Mouse (Mus musculus) hindbrain, embryonic 11.5 days (tissue): ENCODE results near the gene Olfr805. TPM values are rescaled to one million over a fixed set of nuclear protein-coding genes. Genes with fewer than 3 reads are reported as not detected.

Experiments
- ATAC-seq: fragments of 200-750 bp; cut with Nextera tagmentation; 2 replicates; pipeline ENCODE4 v1.8.0; 2017; ENCODE audit warnings: mild to moderate bottlenecking, moderate TSS enrichment, moderate library complexity; ENCODE audit not compliant: low FRiP score
- DNase-seq: peaks from one replicate; pipeline ENCODE4 v3.0.0-alpha.2; 2015; ENCODE audit warnings: low spot score
- H3K27ac ChIP-seq: fragments of 300-500 bp; sonication (generic); 2 replicates; pipeline ENCODE4 v1.5.1; 2014; ENCODE audit warnings: mild to moderate bottlenecking, low read depth, low read length
- H3K27me3 ChIP-seq: fragments of 300-500 bp; sonication (generic); 2 replicates; pipeline ENCODE4 v1.6.1; 2014; ENCODE audit warnings: mild to moderate bottlenecking, low read length, moderate library complexity, mixed read lengths; ENCODE audit not compliant: control insufficient read depth, insufficient read depth
- H3K36me3 ChIP-seq: fragments of 300-500 bp; sonication (generic); 2 replicates; pipeline ENCODE4 v1.6.1; 2014; ENCODE audit warnings: mild to moderate bottlenecking, low read length, moderate library complexity, mixed read lengths; ENCODE audit not compliant: control insufficient read depth, insufficient read depth
- H3K4me1 ChIP-seq: fragments of 300-500 bp; sonication (generic); replicated peaks from 2 replicates; pipeline ENCODE4 v1.6.1; 2014; ENCODE audit warnings: low read length, mixed read lengths; ENCODE audit not compliant: control insufficient read depth, insufficient read depth
- H3K4me2 ChIP-seq: fragments of 300-500 bp; sonication (generic); replicated peaks from 2 replicates; pipeline ENCODE4 v1.6.1; 2014; ENCODE audit warnings: mild to moderate bottlenecking, low read depth, low read length
- H3K4me3 ChIP-seq: fragments of 300-500 bp; sonication (generic); 2 replicates; pipeline ENCODE4 v1.5.1; 2014; ENCODE audit warnings: low read depth, low read length
- H3K9ac ChIP-seq: fragments of 300-500 bp; sonication (generic); 2 replicates; pipeline ENCODE4 v1.6.1; 2014; ENCODE audit warnings: low read depth, low read length
- H3K9me3 ChIP-seq: fragments of 300-500 bp; sonication (generic); 2 replicates; pipeline ENCODE4 v1.6.1; 2016; ENCODE audit warnings: low read length; ENCODE audit not compliant: control insufficient read depth
- WGBS: fragments of 180-500 bp; shearing (Covaris S2); extraction: QIAGEN DNeasy Blood & Tissue Kit; methylation state at CpG from one replicate; pipeline ENCODE4 v1.1.7; 2014; 5-methylcytosine and 5-hydroxymethylcytosine counted together
- polyA plus RNA-seq: library from polyadenylated mRNA; unstranded; fragments of >200 nt; fragmentation: Nextera tagmentation; extraction: Ambion mirVana; gene quantifications from 2 replicates; pipeline ENCODE4 v1.2.1, GENCODE M21; 2014

The Olfr805 gene
- polyA plus RNA-seq, 1 experiment from 2014 or later, result not detected

DNA sequence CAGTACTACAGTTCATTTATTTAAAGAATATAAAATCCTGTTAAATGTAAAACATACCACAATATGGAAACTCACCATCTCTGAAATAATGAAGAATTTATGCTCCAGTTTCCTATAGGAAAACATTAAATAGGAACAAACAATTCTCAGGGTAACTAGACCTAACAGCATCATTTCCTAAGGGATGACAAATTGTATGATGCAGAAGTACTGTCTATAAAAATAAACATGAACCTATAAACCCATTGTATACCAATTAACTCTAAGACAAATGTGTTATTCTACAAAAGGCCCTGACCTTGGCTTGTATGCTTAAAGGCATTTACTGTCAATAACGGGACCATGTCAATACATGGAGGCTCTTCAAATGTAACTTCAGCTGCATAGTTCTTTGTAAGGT lies 55.4 kb downstream of the Olfr805 start, which contains the start of gene Olfr801:
Gene Olfr801 (minus strand): TSS at position 101 of the 400 bp plus-strand sequence.
- Histone ChIP-seq H3K4me2 (no peak within 1 kb of the TSS), H3K27me3 (no peaks in the 10 kb centered on the region), H3K27ac (no peak within 1 kb of the TSS), H3K36me3 (no peaks in the 10 kb centered on the region), H3K9ac (no peak within 1 kb of the TSS), H3K4me3 (no peak within 1 kb of the TSS), H3K4me1 (no peaks in the 10 kb centered on the region), H3K9me3 (no peaks in the 10 kb centered on the region)
- 84% methylated on average over 1 of the region's 1 CpGs for WGBS
- no peak for DNase-seq
- no peak for ATAC-seq

Other genes starting within 250 kb of the Olfr805 start
- gene Olfr789, start 244.6 kb downstream of the Olfr805 start, polyA plus RNA-seq, result not detected in 2 replicates
- gene Olfr790, start 230.9 kb downstream of the Olfr805 start, polyA plus RNA-seq, result not detected in 2 replicates
- not detected in 2 replicates for gene Olfr791, start 207.6 kb downstream of the Olfr805 start, polyA plus RNA-seq
- not detected in 2 replicates for gene Olfr792, start 190.2 kb downstream of the Olfr805 start, polyA plus RNA-seq
- not detected in 2 replicates for gene Olfr794, start 161.7 kb downstream of the Olfr805 start, polyA plus RNA-seq
- not detected in 2 replicates for gene Olfr796, start 116.8 kb downstream of the Olfr805 start, polyA plus RNA-seq
- not detected in 2 replicates for gene Olfr798, start 101.4 kb downstream of the Olfr805 start, polyA plus RNA-seq
- not detected in 2 replicates for gene Olfr799, start 91.9 kb downstream of the Olfr805 start, polyA plus RNA-seq
- not detected in 2 replicates for gene Olfr800, start 71.7 kb downstream of the Olfr805 start, polyA plus RNA-seq
- not detected in 2 replicates for gene Olfr801, start 55.5 kb downstream of the Olfr805 start, polyA plus RNA-seq
- gene Olfr802, start 41.2 kb downstream of the Olfr805 start, polyA plus RNA-seq, result not detected in 2 replicates
- gene Olfr803, start 35.1 kb downstream of the Olfr805 start, polyA plus RNA-seq, result not detected in 2 replicates
- not detected in 2 replicates for gene Olfr804, start 26.2 kb downstream of the Olfr805 start, polyA plus RNA-seq
- gene Olfr806, start 12.5 kb upstream of the Olfr805 start, polyA plus RNA-seq, result not detected in 2 replicates
- not detected in 2 replicates for gene Olfr807, start 28.4 kb upstream of the Olfr805 start, polyA plus RNA-seq
- gene Olfr808, start 36.1 kb upstream of the Olfr805 start, polyA plus RNA-seq, result not detected in 2 replicates
- gene Olfr809, start 45.3 kb upstream of the Olfr805 start, polyA plus RNA-seq, result not detected in 2 replicates
- gene Olfr810, start 65.5 kb upstream of the Olfr805 start, polyA plus RNA-seq, result not detected in 2 replicates
- gene Olfr811, start 75.0 kb upstream of the Olfr805 start, polyA plus RNA-seq, result not detected in 2 replicates
- gene Olfr812, start 116.7 kb upstream of the Olfr805 start, polyA plus RNA-seq, result not detected in 2 replicates
- not detected in 2 replicates for gene Olfr813, start 126.0 kb upstream of the Olfr805 start, polyA plus RNA-seq
- not detected in 2 replicates for gene Olfr814, start 150.5 kb upstream of the Olfr805 start, polyA plus RNA-seq
- gene Olfr815, start 176.5 kb upstream of the Olfr805 start, polyA plus RNA-seq, result not detected in 2 replicates
- not detected in 2 replicates for gene Olfr816, start 186.2 kb upstream of the Olfr805 start, polyA plus RNA-seq
- gene Olfr818, start 219.7 kb upstream of the Olfr805 start, polyA plus RNA-seq, result not detected in 2 replicates
- not detected in 2 replicates for gene Olfr819, start 237.9 kb upstream of the Olfr805 start, polyA plus RNA-seq
- gene Olfr247, start 246.8 kb upstream of the Olfr805 start, polyA plus RNA-seq, result not detected in 2 replicates